Mouse (Mus musculus) hindbrain, embryonic 14.5 days (tissue): ENCODE results near the gene Metap1. TPM values are rescaled to one million over a fixed set of nuclear protein-coding genes. Genes with fewer than 3 reads are reported as not detected.
"Not testable (repeated sequence)": the region's sequence is repeated elsewhere in the genome, so short reads cannot be mapped to it uniquely, and the experiment has no call there.

Experiments
- ATAC-seq: fragments of 200-750 bp; cut with Nextera tagmentation; 2 replicates; pipeline ENCODE4 v1.8.0; 2017; ENCODE audit warnings: moderate number of reproducible peaks, mild to moderate bottlenecking, moderate TSS enrichment, moderate library complexity; ENCODE audit not compliant: low FRiP score
- DNase-seq: peaks from one replicate; pipeline ENCODE4 v3.0.0-alpha.2; 2015; ENCODE audit warnings: low spot score
- H3K27ac ChIP-seq: fragments of 300-500 bp; sonication (generic); 2 replicates; pipeline ENCODE4 v1.5.1; 2014; ENCODE audit warnings: mild to moderate bottlenecking, moderate library complexity
- H3K27me3 ChIP-seq: fragments of 300-500 bp; sonication (generic); 2 replicates; pipeline ENCODE4 v1.6.1; 2014; ENCODE audit warnings: mild to moderate bottlenecking, low read length, mixed read lengths; ENCODE audit not compliant: control insufficient read depth, insufficient read depth
- H3K36me3 ChIP-seq: fragments of 300-500 bp; sonication (generic); replicated peaks from 2 replicates; pipeline ENCODE4 v1.6.1; 2014; ENCODE audit not compliant: control insufficient read depth, insufficient read depth
- H3K4me1 ChIP-seq: fragments of 300-500 bp; sonication (generic); replicated peaks from 2 replicates; pipeline ENCODE4 v1.6.1; 2014; ENCODE audit warnings: antibody characterized with exemption, low read length, mixed read lengths; ENCODE audit not compliant: control insufficient read depth, insufficient read depth
- H3K4me2 ChIP-seq: fragments of 300-500 bp; sonication (generic); replicated peaks from 2 replicates; pipeline ENCODE4 v1.6.1; 2014; ENCODE audit warnings: mild to moderate bottlenecking, moderate library complexity
- H3K4me3 ChIP-seq: fragments of 300-500 bp; sonication (generic); replicated peaks from 2 replicates; pipeline ENCODE4 v1.5.1; 2014; ENCODE audit warnings: mild to moderate bottlenecking, low read length
- H3K9ac ChIP-seq: fragments of 300-500 bp; sonication (generic); 2 replicates; pipeline ENCODE4 v1.6.1; 2014
- H3K9me3 ChIP-seq: fragments of 300-500 bp; sonication (generic); 2 replicates; pipeline ENCODE4 v1.6.1; 2016; ENCODE audit warnings: low read length; ENCODE audit not compliant: control insufficient read depth
- WGBS: fragments of 180-500 bp; shearing (Covaris S2); extraction: QIAGEN DNeasy Blood & Tissue Kit; methylation state at CpG from one replicate; pipeline ENCODE4 v1.1.7; 2014; 5-methylcytosine and 5-hydroxymethylcytosine counted together
- polyA plus RNA-seq: library from polyadenylated mRNA; unstranded; fragments of >200 nt; fragmentation: Nextera tagmentation; extraction: Ambion mirVana; gene quantifications from 2 replicates; pipeline ENCODE4 v1.2.1, GENCODE M21; 2014

Metap1 gene
- polyA plus RNA-seq, 1 experiment from 2014 or later = 58.3 TPM

DNA sequence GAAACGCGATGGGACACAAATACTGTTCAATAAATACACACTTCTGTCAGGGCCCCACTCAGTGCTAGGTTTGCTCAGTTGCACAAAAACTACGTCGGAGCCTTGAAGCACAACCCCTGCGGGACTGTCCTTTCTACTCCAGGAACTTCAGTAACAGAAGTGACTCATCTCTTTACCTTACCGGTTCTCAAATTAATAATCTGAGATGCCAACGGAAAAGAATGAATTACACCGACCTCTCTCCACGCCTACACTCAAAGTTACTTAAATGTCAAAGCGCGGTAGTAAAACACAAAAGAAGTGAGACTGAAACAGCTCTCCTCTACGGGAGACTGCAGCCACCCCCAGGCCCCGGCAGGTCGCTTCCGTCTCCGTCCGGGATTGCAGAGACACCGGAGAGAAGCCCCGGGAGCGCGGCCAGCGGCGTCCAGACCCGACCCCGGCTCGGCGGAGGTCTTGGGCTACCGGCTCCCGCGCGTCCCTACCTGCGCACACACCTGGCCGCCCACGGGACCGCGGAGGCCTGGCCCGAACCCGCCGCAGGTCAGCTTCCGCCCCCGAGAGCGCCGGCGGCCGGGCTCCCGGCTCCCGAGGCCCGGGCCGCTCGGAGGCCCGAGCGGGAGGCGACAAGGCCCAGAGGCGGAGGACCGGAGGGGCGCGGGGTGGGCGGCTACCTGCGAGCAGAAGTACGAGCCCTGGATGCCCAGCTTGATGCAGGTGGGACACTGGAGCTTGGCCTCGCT lies 560 bp downstream of the Metap1 start:
- Histone ChIP-seq H3K9me3 (no peaks in the 10 kb centered on the region), H3K4me1 (peaks cover 11% of the 10 kb centered on the region), H3K27ac (peak overlapping the region; percentile 75), H3K9ac (peak overlapping the region; percentile 78), H3K36me3 (peaks cover 5% of the 10 kb centered on the region; the same call in 1 of the 2 replicates), H3K4me3 (peak overlapping the region; percentile 79), H3K4me2 (peak overlapping the region; percentile 89), H3K27me3 (no peaks in the 10 kb centered on the region)
- DNase-seq (peak; percentile 29), ATAC-seq (no peak)
- WGBS = under 1% methylated on average over 57 of the region's 61 CpGs

DNA sequence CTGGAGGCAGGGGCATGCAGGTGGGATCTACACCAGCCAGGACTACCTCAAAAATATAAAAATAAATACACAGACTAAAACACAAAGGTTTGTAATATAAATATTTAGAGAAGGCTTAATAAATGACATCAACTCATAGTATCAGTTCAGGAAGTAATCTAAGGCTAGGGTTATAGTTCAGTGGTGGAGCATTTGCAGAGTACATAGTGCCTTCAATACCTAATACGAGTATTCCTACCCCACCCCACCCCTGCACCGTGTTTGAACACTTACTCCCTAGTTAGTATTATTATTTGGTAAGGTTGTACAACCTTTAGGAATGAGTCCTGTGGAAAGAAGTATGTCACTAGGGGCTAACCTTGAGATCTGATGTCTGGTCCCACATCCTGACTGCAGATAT lies 6.1 kb downstream of the Metap1 start:
- peaks cover 44% of the 10 kb centered on the region for H3K36me3 ChIP-seq
- ATAC-seq (no peak), DNase-seq (no peak)
- H3K4me3 ChIP-seq = no peak overlapping the region
- WGBS = 93% methylated on average over 2 of the region's 2 CpGs
- H3K4me1 ChIP-seq = peaks cover 8% of the 10 kb centered on the region
- H3K9ac ChIP-seq = no peak overlapping the region
- no peaks in the 10 kb centered on the region for H3K9me3 ChIP-seq
- no peak overlapping the region for H3K27ac ChIP-seq
- H3K4me2 ChIP-seq = no peak overlapping the region
- no peaks in the 10 kb centered on the region for H3K27me3 ChIP-seq

DNA sequence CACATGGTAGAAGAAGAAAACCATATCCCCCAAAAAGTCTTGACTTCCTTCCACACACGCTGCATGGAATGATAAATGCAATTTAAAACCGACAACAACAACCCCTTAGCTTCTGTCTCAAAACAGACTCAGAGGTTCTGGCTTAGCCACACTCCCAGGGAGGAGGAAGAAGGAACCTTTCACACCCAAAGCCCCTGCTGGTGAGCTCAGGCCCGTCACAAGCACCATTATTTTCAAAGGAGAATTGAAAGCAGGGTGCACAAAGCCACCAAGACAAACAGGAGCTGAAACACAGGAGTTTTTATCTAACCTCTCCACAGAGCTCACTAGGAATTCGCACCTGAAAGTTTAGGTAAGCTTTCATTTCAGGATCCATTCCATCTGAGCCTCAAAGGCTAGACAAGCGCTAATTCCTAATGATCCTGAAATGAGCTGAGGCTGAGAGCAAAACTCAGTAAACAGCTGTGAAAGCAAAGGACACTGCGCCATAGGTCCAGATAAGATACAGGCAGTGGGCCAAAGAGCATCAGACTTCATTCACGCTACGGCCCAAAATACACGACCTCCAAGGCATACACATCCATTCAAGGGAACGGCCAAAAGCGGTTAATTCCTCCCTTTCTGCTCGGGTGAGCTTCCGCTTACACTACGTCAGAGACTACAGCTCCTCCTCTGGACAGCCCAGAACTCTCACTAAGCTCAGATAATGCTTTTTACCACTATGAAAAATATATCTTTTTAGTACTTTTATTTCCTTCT lies 7.6 kb downstream of the Metap1 start:
- no peaks in the 10 kb centered on the region for H3K27me3 ChIP-seq
- H3K27ac ChIP-seq = no peak overlapping the region
- 57% methylated on average over 14 of the region's 14 CpGs for WGBS
- H3K36me3 ChIP-seq = peaks cover 53% of the 10 kb centered on the region
- H3K4me3 ChIP-seq = no peak overlapping the region
- DNase-seq = no peak
- no peak overlapping the region for H3K9ac ChIP-seq
- no peaks in the 10 kb centered on the region for H3K4me1 ChIP-seq
- no peak overlapping the region for H3K4me2 ChIP-seq
- ATAC-seq = no peak
- no peaks in the 10 kb centered on the region for H3K9me3 ChIP-seq

DNA sequence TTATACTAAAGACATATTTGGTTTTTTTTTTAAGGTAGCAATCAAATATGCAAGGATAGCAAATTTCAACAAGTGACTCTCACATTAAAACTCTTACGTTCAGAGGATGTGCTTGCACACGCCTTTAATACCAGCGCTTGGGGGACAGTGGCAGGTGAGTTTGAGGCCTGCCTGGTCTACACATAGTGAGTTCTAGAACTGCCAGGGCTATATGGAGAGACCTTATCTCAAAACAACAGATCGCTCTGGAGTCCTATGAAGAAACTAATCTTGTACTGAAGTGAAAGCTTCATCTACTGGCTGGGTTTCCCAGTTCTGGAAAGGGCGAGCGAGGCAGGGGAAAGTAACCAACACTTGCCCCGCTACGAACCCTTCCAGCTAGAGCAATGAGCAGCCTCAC lies 9.8 kb downstream of the Metap1 start:
- no peak overlapping the region for H3K4me3 ChIP-seq
- DNase-seq = no peak
- H3K36me3 ChIP-seq = peaks cover 50% of the 10 kb centered on the region
- H3K27ac ChIP-seq = no peak overlapping the region
- no peak overlapping the region for H3K4me2 ChIP-seq
- 98% methylated on average over 8 of the region's 8 CpGs for WGBS
- H3K9me3 ChIP-seq = no peaks in the 10 kb centered on the region
- no peak for ATAC-seq
- no peak overlapping the region for H3K9ac ChIP-seq
- no peaks in the 10 kb centered on the region for H3K27me3 ChIP-seq
- no peaks in the 10 kb centered on the region for H3K4me1 ChIP-seq

DNA sequence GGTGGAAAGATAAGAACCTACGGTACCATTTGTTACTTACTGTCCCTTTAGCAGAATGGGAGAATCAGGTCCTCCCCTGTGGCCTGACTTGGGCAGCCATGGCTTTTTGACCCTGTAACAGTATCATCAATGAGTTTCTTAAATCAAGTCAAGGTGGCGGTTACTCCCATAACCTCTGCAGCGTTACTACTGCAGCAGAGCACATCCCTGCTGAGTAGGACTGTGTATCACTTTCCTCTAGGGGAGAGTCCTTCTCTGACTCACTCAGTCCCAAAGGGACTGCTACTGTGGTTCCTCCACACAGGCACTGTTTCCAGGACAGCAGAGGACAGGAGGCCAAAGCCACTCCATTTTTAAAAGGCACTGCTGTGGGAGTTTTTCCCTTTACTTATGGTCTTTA lies 18.2 kb downstream of the Metap1 start:
- Histone ChIP-seq H3K9me3 (no peaks in the 10 kb centered on the region), H3K4me2 (no peak overlapping the region), H3K4me1 (no peaks in the 10 kb centered on the region), H3K4me3 (no peak overlapping the region), H3K9ac (no peak overlapping the region), H3K36me3 (peaks cover 68% of the 10 kb centered on the region), H3K27me3 (no peaks in the 10 kb centered on the region), H3K27ac (no peak overlapping the region)
- WGBS = 90% methylated on average over 3 of the region's 3 CpGs
- ATAC-seq (no peak), DNase-seq (no peak)

DNA sequence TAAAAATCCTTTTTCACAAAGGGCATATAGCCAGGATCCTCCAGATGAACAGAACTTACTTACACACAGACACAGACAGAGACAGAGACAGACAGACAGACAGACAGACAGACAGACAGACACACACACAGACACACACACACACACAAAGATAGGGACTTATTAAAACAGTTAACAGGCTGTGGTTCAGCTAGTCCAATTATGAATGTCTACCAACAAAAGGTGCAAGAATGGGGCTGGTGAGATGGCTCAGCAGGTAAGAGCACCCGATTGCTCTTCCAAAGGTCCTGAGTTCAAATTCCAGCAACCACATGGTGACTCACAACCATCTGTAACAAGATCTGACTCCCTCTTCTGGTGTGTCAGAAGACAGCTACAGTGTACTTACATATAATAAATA lies 22.7 kb downstream of the Metap1 start:
- H3K27me3 ChIP-seq, H3K9ac ChIP-seq, H3K4me2 ChIP-seq, H3K27ac ChIP-seq, H3K4me3 ChIP-seq, ATAC-seq, H3K9me3 ChIP-seq, DNase-seq, H3K4me1 ChIP-seq: not testable (repeated sequence)
- 95% methylated on average over 1 of the region's 1 CpGs for WGBS
- H3K36me3 ChIP-seq = peaks cover 83% of the 10 kb centered on the region

DNA sequence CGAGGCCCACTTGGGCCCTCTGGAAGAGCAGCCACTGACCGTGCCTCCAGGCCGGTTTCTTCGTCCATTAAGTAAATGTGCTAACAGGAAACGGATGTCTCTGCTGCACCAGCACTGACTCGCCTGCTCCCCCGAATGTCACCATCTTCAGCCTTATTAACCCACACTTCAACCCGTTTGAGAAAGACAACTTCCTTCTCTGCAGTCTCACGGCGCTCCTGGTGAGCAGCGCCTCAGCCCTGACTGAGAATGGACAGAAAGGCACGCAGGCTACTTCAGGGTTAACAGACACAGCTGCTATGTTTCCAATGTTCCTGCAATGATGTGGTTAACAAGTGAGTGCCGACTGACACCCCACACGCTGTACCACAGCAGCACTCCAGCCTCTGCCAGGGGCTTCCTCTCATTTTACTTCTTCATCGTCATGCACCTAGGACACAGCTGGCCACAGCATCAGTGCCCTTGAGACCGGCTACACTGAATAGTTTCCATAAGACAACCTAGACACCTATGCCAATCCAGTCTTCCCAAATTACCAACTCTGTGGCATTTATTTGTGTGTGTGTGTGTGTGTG lies 24.7 kb downstream of the Metap1 start:
- peaks cover 84% of the 10 kb centered on the region for H3K36me3 ChIP-seq
- 87% methylated on average over 16 of the region's 16 CpGs for WGBS
- no peaks in the 10 kb centered on the region for H3K27me3 ChIP-seq
- H3K4me3 ChIP-seq = no peak overlapping the region
- no peaks in the 10 kb centered on the region for H3K9me3 ChIP-seq
- ATAC-seq (no peak), DNase-seq (no peak)
- no peaks in the 10 kb centered on the region for H3K4me1 ChIP-seq
- H3K9ac ChIP-seq = no peak overlapping the region
- H3K27ac ChIP-seq = no peak overlapping the region
- H3K4me2 ChIP-seq = no peak overlapping the region

DNA sequence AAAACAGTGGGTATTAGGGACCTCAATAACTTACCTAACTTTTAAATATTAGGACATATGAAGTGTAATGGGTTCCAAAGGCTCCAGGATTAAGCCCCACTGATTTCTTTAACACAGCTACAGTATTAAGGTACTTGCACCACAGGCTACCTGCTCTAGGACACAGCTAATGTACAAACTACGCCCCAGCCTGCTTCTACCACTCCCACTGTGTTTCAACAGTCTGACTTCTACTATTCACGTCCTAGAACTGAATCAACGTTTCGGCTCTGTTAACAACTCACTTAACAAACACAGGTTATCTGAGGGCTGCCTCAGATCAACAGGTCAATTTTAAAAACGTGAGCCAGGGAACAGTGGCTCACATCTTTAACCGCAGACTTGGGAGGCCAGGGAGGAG lies 25.5 kb downstream of the Metap1 start:
- WGBS = 92% methylated on average over 6 of the region's 6 CpGs

DNA sequence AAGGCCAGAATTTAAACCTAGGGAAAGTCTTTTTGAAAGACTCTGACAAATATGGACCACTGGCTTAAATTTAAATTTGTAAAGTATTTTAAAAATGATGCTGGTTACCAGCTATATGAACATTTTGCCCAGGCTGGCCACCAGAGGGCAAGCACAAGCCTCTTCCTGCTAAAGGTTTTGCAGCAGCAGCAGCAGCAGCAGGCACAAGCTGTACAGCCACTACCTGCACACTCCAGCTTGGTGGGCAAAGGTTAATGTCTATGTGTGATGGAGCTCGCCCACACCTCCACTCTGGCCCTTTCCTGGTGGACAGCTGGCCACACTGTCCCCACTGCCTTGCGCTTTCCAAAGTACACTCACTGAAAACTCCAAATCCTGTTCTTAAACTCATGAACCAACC lies 26.2 kb downstream of the Metap1 start:
- DNase-seq (peak; percentile 67), ATAC-seq (no peak)
- Histone ChIP-seq H3K27ac (no peak overlapping the region), H3K36me3 (peaks cover 86% of the 10 kb centered on the region), H3K9me3 (no peaks in the 10 kb centered on the region), H3K4me1 (no peaks in the 10 kb centered on the region), H3K27me3 (no peaks in the 10 kb centered on the region), H3K9ac (no peak overlapping the region), H3K4me3 (no peak overlapping the region), H3K4me2 (no peak overlapping the region)
- 79% methylated on average over 2 of the region's 2 CpGs for WGBS

More for the DNA sequence above, 25.5 kb downstream of the Metap1 start:
- DNase-seq (no peak), ATAC-seq (no peak)
- peaks cover 86% of the 10 kb centered on the region for H3K36me3 ChIP-seq
- no peaks in the 10 kb centered on the region for H3K9me3 ChIP-seq
- no peaks in the 10 kb centered on the region for H3K4me1 ChIP-seq
- no peak overlapping the region for H3K4me2 ChIP-seq
- no peak overlapping the region for H3K4me3 ChIP-seq
- H3K27ac ChIP-seq = no peak overlapping the region
- H3K27me3 ChIP-seq = no peaks in the 10 kb centered on the region
- H3K9ac ChIP-seq = no peak overlapping the region
